Mouse (Mus musculus) brain, embryonic 14.5 days (tissue): ENCODE measurements around the gene Lpp.

Experiments used
- CTCF ChIP-seq: fragments of 200-500 bp; IDR thresholded peaks from 2 replicates; pipeline ENCODE4 v1.5.1; 2012; ENCODE audit warnings: inconsistent platforms, mild to moderate bottlenecking, moderate library complexity, borderline replicate concordance; ENCODE audit not compliant: insufficient read depth, insufficient read length; ENCODE audit errors: extremely low read depth
- POLR2A ChIP-seq: fragments of 200-500 bp; IDR thresholded peaks from 2 replicates; pipeline ENCODE4 v1.6.1; 2012; ENCODE audit warnings: mild to moderate bottlenecking, inconsistent platforms, borderline replicate concordance; ENCODE audit not compliant: poor library complexity, insufficient read depth, insufficient read length, severe bottlenecking; ENCODE audit errors: extremely low read depth

DNA sequence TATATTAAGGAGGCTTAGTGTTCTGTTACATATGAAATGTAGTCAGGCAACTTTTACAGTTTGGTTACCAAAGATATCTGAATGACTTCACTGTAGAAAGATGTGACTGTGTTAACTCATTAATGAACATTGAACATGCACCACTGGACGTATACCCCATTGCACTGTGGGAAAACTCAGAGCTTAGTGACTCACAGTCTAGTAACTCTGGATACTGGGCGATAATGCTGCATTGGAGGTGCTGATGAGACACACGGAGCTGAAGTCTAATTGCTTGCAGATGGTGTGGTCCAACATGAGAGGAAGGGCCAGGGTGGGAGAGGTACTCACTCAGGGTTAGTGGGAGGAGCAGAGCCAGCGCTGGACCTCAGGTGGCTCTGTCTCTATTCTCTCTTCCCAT, 34.7 kb downstream of the Lpp start:
- TF ChIP-seq POLR2A = no peak
- TF ChIP-seq CTCF = no peak
